ENCODE assay signal across 9 mouse cellular contexts in genomic region chr9:62521541-62521940, GRCm38 (mm10). TPM values are rescaled to one million over a fixed set of nuclear protein-coding genes. Genes with fewer than 3 reads are reported as not detected.
A peak's percentile ranks its signal among the peaks of the same experiment; 100 is the strongest.
DNase-seq lines count a peak whose midpoint lies in the region; ATAC-seq lines count a peak whose summit lies in the region.
"Had no signal": no experiment of that assay in that cellular context is flagged by ENCODE, and none has a peak within 500 bp of the region (broad histone marks: within the 10 kb centered on the region; RNA-seq: fewer than 3 reads in every experiment).

No protein-coding gene starts in this region.

- H3K27ac ChIP-seq in neural tube, embryonic 11.5 days (ENCODE audit: low read depth, low read length): peak overlapping the region; percentile 29
- H3K27ac ChIP-seq in heart, embryonic 16.5 days (ENCODE audit: low read length): peak overlapping the region; percentile 71
- H3K27ac ChIP-seq in lung, embryonic 15.5 days: peak overlapping the region; percentile 85
- 0 out of 2 replicates have a peak overlapping the region, but pooled peaks have one; percentile 7 for H3K27ac ChIP-seq in stomach, embryonic 15.5 days
- H3K27ac ChIP-seq: limb, embryonic 13.5 days had no signal

- no peak overlapping the region for H3K4me2 ChIP-seq in neural tube, embryonic 11.5 days (ENCODE audit: low read depth)
- H3K4me2 ChIP-seq in heart, embryonic 16.5 days (ENCODE audit: low read depth, low read length): peak overlapping the region; percentile 10; the same call in 1 of the 2 replicates
- peak overlapping the region; percentile 31; the same call in 1 of the 2 replicates for H3K4me2 ChIP-seq in lung, embryonic 15.5 days
- no peak overlapping the region for H3K4me2 ChIP-seq in stomach, embryonic 15.5 days
- H3K4me2 ChIP-seq: limb, embryonic 13.5 days had no signal

- H3K36me3 ChIP-seq in neural tube, embryonic 11.5 days (ENCODE audit: control insufficient read depth, insufficient read depth, low read length): no peaks in the 10 kb centered on the region
- H3K36me3 ChIP-seq in heart, embryonic 16.5 days (ENCODE audit: control insufficient read depth, insufficient read depth): no peaks in the 10 kb centered on the region
- no peaks in the 10 kb centered on the region for H3K36me3 ChIP-seq in lung, embryonic 15.5 days
- no peaks in the 10 kb centered on the region for H3K36me3 ChIP-seq in stomach, embryonic 15.5 days
- H3K36me3 ChIP-seq: limb, embryonic 13.5 days had no signal

- no peaks in the 10 kb centered on the region for H3K9me3 ChIP-seq in neural tube, embryonic 11.5 days (ENCODE audit: control insufficient read depth, low read length)
- H3K9me3 ChIP-seq in heart, embryonic 16.5 days (replicated peaks; ENCODE audit: control insufficient read depth, low read length): no peaks in the 10 kb centered on the region
- H3K9me3 ChIP-seq in lung, embryonic 15.5 days: no peaks in the 10 kb centered on the region
- no peaks in the 10 kb centered on the region for H3K9me3 ChIP-seq in stomach, embryonic 15.5 days
- H3K9me3 ChIP-seq: limb, embryonic 13.5 days had no signal

- ATAC-seq in neural tube, embryonic 11.5 days (ENCODE audit: insufficient read depth, low FRiP score, low TSS enrichment): no peak
- ATAC-seq in heart, embryonic 16.5 days (replicated peaks; ENCODE audit: extremely low read depth, insufficient read depth, low FRiP score): no peak
- ATAC-seq in lung, embryonic 15.5 days (ENCODE audit: borderline replicate concordance, extremely low read depth, low FRiP score, low TSS enrichment): no peak
- ATAC-seq in stomach, embryonic 15.5 days (ENCODE audit: insufficient read depth, low FRiP score, low read depth): no peak

- H3K4me3 ChIP-seq in neural tube, embryonic 11.5 days (ENCODE audit: low read depth, low read length): no peak overlapping the region
- no peak overlapping the region for H3K4me3 ChIP-seq in heart, embryonic 16.5 days (ENCODE audit: low read length)
- H3K4me3 ChIP-seq in lung, embryonic 15.5 days: no peak overlapping the region
- no peak overlapping the region for H3K4me3 ChIP-seq in stomach, embryonic 15.5 days (replicated peaks)
- H3K4me3 ChIP-seq: limb, embryonic 13.5 days had no signal

- peaks cover 40% of the 10 kb centered on the region for H3K4me1 ChIP-seq in neural tube, embryonic 11.5 days (ENCODE audit: control insufficient read depth, insufficient read depth, low read length)
- H3K4me1 ChIP-seq in heart, embryonic 16.5 days (ENCODE audit: control insufficient read depth, insufficient read depth, low read length): peaks cover 19% of the 10 kb centered on the region
- H3K4me1 ChIP-seq in lung, embryonic 15.5 days: peaks cover 63% of the 10 kb centered on the region
- peaks cover 33% of the 10 kb centered on the region for H3K4me1 ChIP-seq in stomach, embryonic 15.5 days

- H3K27me3 ChIP-seq in neural tube, embryonic 11.5 days (ENCODE audit: control insufficient read depth, insufficient read depth, low read length): no peaks in the 10 kb centered on the region
- no peaks in the 10 kb centered on the region for H3K27me3 ChIP-seq in heart, embryonic 16.5 days (ENCODE audit: control insufficient read depth, insufficient read depth, low read length)
- H3K27me3 ChIP-seq in lung, embryonic 15.5 days: no peaks in the 10 kb centered on the region
- no peaks in the 10 kb centered on the region; the same call in 1 of the 2 replicates for H3K27me3 ChIP-seq in stomach, embryonic 15.5 days (replicated peaks)

- DNase-seq in neural tube, embryonic 11.5 days (ENCODE audit: low spot score): no peak
- no peak for DNase-seq in neural tube, embryonic 10.5 days (ENCODE audit: extremely low spot score, low spot score)
- no peak for DNase-seq in ovary, adult 18-20 months (ENCODE audit: low spot score)
- no peak for DNase-seq in Muller cell, postnatal 12 days (ENCODE audit: inconsistent ontology term)
- DNase-seq in embryo, embryonic 10.5 days (ENCODE audit: low spot score): no peak

- no peak overlapping the region for H3K9ac ChIP-seq in neural tube, embryonic 11.5 days (ENCODE audit: low read length)
- H3K9ac ChIP-seq in heart, embryonic 16.5 days (ENCODE audit: low read length): peak overlapping the region; percentile 44
- H3K9ac ChIP-seq in lung, embryonic 15.5 days: no peak overlapping the region
- H3K9ac ChIP-seq in stomach, embryonic 15.5 days: no peak overlapping the region
- H3K9ac ChIP-seq: limb, embryonic 13.5 days had no signal

- 60% methylated on average over 9 of the region's 9 CpGs for WGBS in neural tube, embryonic 11.5 days
- WGBS in heart, embryonic 16.5 days: 56% methylated on average over 9 of the region's 9 CpGs
- WGBS in lung, embryonic 15.5 days: 27% methylated on average over 9 of the region's 9 CpGs
- WGBS in stomach, embryonic 15.5 days: 49% methylated on average over 9 of the region's 9 CpGs

RNA-seq across cellular contexts. Expression of gene Coro2b, which starts 15.3 kb away (rescaled TPM):
- 23.7 and 24.5 TPM in 2 replicates for polyA plus RNA-seq in neural tube, embryonic 11.5 days (2014; fragmentation: Nextera tagmentation; extraction: Ambion mirVana)
- 7.1 and 8.3 TPM in 2 replicates for polyA plus RNA-seq in heart, embryonic 16.5 days (2015; fragmentation: Nextera tagmentation; extraction: Ambion mirVana)
- 20.5 and 22.8 TPM in 2 replicates for polyA plus RNA-seq in lung, embryonic 15.5 days (2015; fragmentation: Nextera tagmentation; extraction: Ambion mirVana)
- 9.6 and 10.2 TPM in 2 replicates for polyA plus RNA-seq in stomach, embryonic 15.5 days (2015; fragmentation: Nextera tagmentation; extraction: Ambion mirVana)

Comparison
In these comparisons a context has a peak if more than half of its experiments do, and no peak if none do; other contexts are left out.
1. H3K27ac ChIP-seq: peak in every context shown above with its lines; median percentile 85 in lung, embryonic 15.5 days; 71 in heart, embryonic 16.5 days; 29 in neural tube, embryonic 11.5 days; 7 in stomach, embryonic 15.5 days.
2. H3K4me2 ChIP-seq: peak in heart, embryonic 16.5 days (single experiment) and lung, embryonic 15.5 days (single experiment); none in neural tube, embryonic 11.5 days (single experiment) and stomach, embryonic 15.5 days (single experiment).